Mouse (Mus musculus) liver, embryonic 12.5 days (tissue): Measurements from ENCODE around the gene Ldlrad3. TPM values are rescaled to one million over a fixed set of nuclear protein-coding genes. Genes with fewer than 3 reads are reported as not detected.

Experiments
- ATAC-seq: fragments of 200-750 bp; cut with Nextera tagmentation; 2 replicates; pipeline ENCODE4 v1.8.0; 2017; ENCODE audit warnings: moderate number of reproducible peaks, mild to moderate bottlenecking, moderate library complexity
- H3K27ac ChIP-seq: fragments of 300-500 bp; sonication (generic); 2 replicates; pipeline ENCODE4 v1.5.1; 2016; ENCODE audit warnings: mild to moderate bottlenecking
- H3K27me3 ChIP-seq: fragments of 300-500 bp; sonication (generic); replicated peaks from 2 replicates; pipeline ENCODE4 v1.6.1; 2016; ENCODE audit warnings: mild to moderate bottlenecking, moderate library complexity
- H3K36me3 ChIP-seq: fragments of 300-500 bp; sonication (generic); 2 replicates; pipeline ENCODE4 v1.6.1; 2016; ENCODE audit warnings: mild to moderate bottlenecking, moderate library complexity
- H3K4me1 ChIP-seq: fragments of 300-500 bp; sonication (generic); 2 replicates; pipeline ENCODE4 v1.6.1; 2016
- H3K4me2 ChIP-seq: fragments of 300-500 bp; sonication (generic); 2 replicates; pipeline ENCODE4 v1.6.1; 2016; ENCODE audit warnings: mild to moderate bottlenecking, moderate library complexity
- H3K4me3 ChIP-seq: fragments of 300-500 bp; sonication (generic); 2 replicates; pipeline ENCODE4 v1.5.1; 2016; ENCODE audit warnings: mild to moderate bottlenecking, moderate library complexity
- H3K9ac ChIP-seq: fragments of 300-500 bp; sonication (generic); 2 replicates; pipeline ENCODE4 v1.6.1; 2016; ENCODE audit warnings: mild to moderate bottlenecking, moderate library complexity
- H3K9me3 ChIP-seq: fragments of 300-500 bp; sonication (generic); replicated peaks from 2 replicates; pipeline ENCODE4 v1.6.1; 2016; ENCODE audit warnings: mild to moderate bottlenecking, moderate library complexity
- WGBS: fragments of 180-500 bp; shearing (Covaris S2); methylation state at CpG from one replicate; pipeline ENCODE4 v1.1.7; 2016; ENCODE audit not compliant: insufficient replicate concordance; 5-methylcytosine and 5-hydroxymethylcytosine counted together
- polyA plus RNA-seq: library from polyadenylated mRNA; unstranded; fragments of >200 nt; fragmentation: Nextera tagmentation; extraction: Ambion mirVana; gene quantifications from 2 replicates; pipeline ENCODE4 v1.2.1, GENCODE M21; 2016

Ldlrad3 gene
- polyA plus RNA-seq, 1 experiment from 2014 or later = 8.2 TPM

GRCm38 (mm10) chr2:102082782-102083181 lies 103.4 kb downstream of the Ldlrad3 start:
- H3K27ac ChIP-seq = no peak overlapping the region
- 0 out of 2 replicates have a peak, but pooled peaks cover 4% of the 10 kb centered on the region for H3K9me3 ChIP-seq
- peaks cover 7% of the 10 kb centered on the region; the same call in 1 of the 2 replicates for H3K36me3 ChIP-seq
- H3K9ac ChIP-seq = no peak overlapping the region
- no peak overlapping the region for H3K4me2 ChIP-seq
- H3K4me1 ChIP-seq = no peaks in the 10 kb centered on the region
- H3K27me3 ChIP-seq = no peaks in the 10 kb centered on the region
- H3K4me3 ChIP-seq = no peak overlapping the region
- no peak for ATAC-seq

- no peak overlapping the region for H3K4me2 ChIP-seq
- no peaks in the 10 kb centered on the region for H3K4me1 ChIP-seq
- H3K27me3 ChIP-seq = no peaks in the 10 kb centered on the region
- H3K9me3 ChIP-seq = 0 out of 2 replicates have a peak, but pooled peaks cover 4% of the 10 kb centered on the region
- WGBS = 42% methylated on average over 4 of the region's 4 CpGs
- peaks cover 7% of the 10 kb centered on the region; the same call in 1 of the 2 replicates for H3K36me3 ChIP-seq
- H3K9ac ChIP-seq = no peak overlapping the region
- H3K27ac ChIP-seq = no peak overlapping the region
- H3K4me3 ChIP-seq = no peak overlapping the region
- ATAC-seq = no peak
These were observed 108.6 kb downstream of the Ldlrad3 start for GRCm38 (mm10) chr2:102077554-102077953.

- WGBS = 66% methylated on average over 6 of the region's 6 CpGs
- 0 out of 2 replicates have a peak, but pooled peaks cover 1% of the 10 kb centered on the region for H3K9me3 ChIP-seq
- no peak overlapping the region for H3K4me3 ChIP-seq
- H3K9ac ChIP-seq = no peak overlapping the region
- H3K4me2 ChIP-seq = no peak overlapping the region
- H3K4me1 ChIP-seq = no peaks in the 10 kb centered on the region
- no peaks in the 10 kb centered on the region for H3K27me3 ChIP-seq
- H3K36me3 ChIP-seq = peaks cover 1% of the 10 kb centered on the region; the same call in 1 of the 2 replicates
- no peak overlapping the region for H3K27ac ChIP-seq
- no peak for ATAC-seq
These were observed 109.9 kb downstream of the Ldlrad3 start for GRCm38 (mm10) chr2:102076237-102076636.

- Histone ChIP-seq H3K4me3 (no peak overlapping the region), H3K36me3 (no peaks in the 10 kb centered on the region), H3K4me2 (no peak overlapping the region), H3K27ac (no peak overlapping the region), H3K9ac (no peak overlapping the region), H3K9me3 (no peaks in the 10 kb centered on the region), H3K4me1 (no peaks in the 10 kb centered on the region), H3K27me3 (no peaks in the 10 kb centered on the region)
- 80% methylated on average over 6 of the region's 6 CpGs for WGBS
- no peak for ATAC-seq
These were observed 112.7 kb downstream of the Ldlrad3 start for GRCm38 (mm10) chr2:102073266-102074037.

GRCm38 (mm10) chr2:102072859-102073258 lies 113.3 kb downstream of the Ldlrad3 start:
- 57% methylated on average over 4 of the region's 4 CpGs for WGBS
- Histone ChIP-seq H3K36me3 (no peaks in the 10 kb centered on the region), H3K9me3 (no peaks in the 10 kb centered on the region), H3K4me2 (no peak overlapping the region), H3K27ac (no peak overlapping the region), H3K4me3 (no peak overlapping the region), H3K9ac (no peak overlapping the region), H3K4me1 (no peaks in the 10 kb centered on the region), H3K27me3 (no peaks in the 10 kb centered on the region)
- no peak for ATAC-seq

- Histone ChIP-seq H3K27me3 (no peaks in the 10 kb centered on the region), H3K9ac (no peak overlapping the region), H3K4me1 (no peaks in the 10 kb centered on the region), H3K4me3 (no peak overlapping the region), H3K4me2 (no peak overlapping the region), H3K27ac (no peak overlapping the region), H3K36me3 (no peaks in the 10 kb centered on the region), H3K9me3 (no peaks in the 10 kb centered on the region)
- no peak for ATAC-seq
- 83% methylated on average over 10 of the region's 10 CpGs for whole genome bisulfite sequencing
These were observed 115.0 kb downstream of the Ldlrad3 start for GRCm38 (mm10) chr2:102071022-102071717.

- no peaks in the 10 kb centered on the region for H3K9me3 ChIP-seq
These were observed 121.3 kb downstream of the Ldlrad3 start for GRCm38 (mm10) chr2:102064826-102065441.

GRCm38 (mm10) chr2:102063906-102064505 lies 122.2 kb downstream of the Ldlrad3 start:
- no peak overlapping the region for H3K27ac ChIP-seq
- no peaks in the 10 kb centered on the region for H3K9me3 ChIP-seq
- 73% methylated on average over 7 of the region's 7 CpGs for WGBS
- no peaks in the 10 kb centered on the region for H3K36me3 ChIP-seq
- no peak overlapping the region for H3K4me2 ChIP-seq
- no peak overlapping the region for H3K4me3 ChIP-seq
- no peaks in the 10 kb centered on the region for H3K27me3 ChIP-seq
- H3K9ac ChIP-seq = no peak overlapping the region
- H3K4me1 ChIP-seq = no peaks in the 10 kb centered on the region
- ATAC-seq = no peak

More at GRCm38 (mm10) chr2:102064826-102065441, 121.3 kb downstream of the Ldlrad3 start:
- Histone ChIP-seq H3K9ac (no peak overlapping the region), H3K4me1 (no peaks in the 10 kb centered on the region), H3K4me2 (no peak overlapping the region), H3K4me3 (no peak overlapping the region), H3K36me3 (no peaks in the 10 kb centered on the region), H3K27ac (no peak overlapping the region), H3K27me3 (no peaks in the 10 kb centered on the region)
- ATAC-seq = no peak
- WGBS = 76% methylated on average over 8 of the region's 8 CpGs

- Histone ChIP-seq H3K9ac (no peak overlapping the region), H3K27ac (no peak overlapping the region), H3K9me3 (no peaks in the 10 kb centered on the region), H3K27me3 (no peaks in the 10 kb centered on the region), H3K4me1 (no peaks in the 10 kb centered on the region), H3K4me2 (no peak overlapping the region), H3K4me3 (no peak overlapping the region), H3K36me3 (no peaks in the 10 kb centered on the region)
- 58% methylated on average over 7 of the region's 7 CpGs for WGBS
- no peak for ATAC-seq
These were observed 123.2 kb downstream of the Ldlrad3 start for GRCm38 (mm10) chr2:102062861-102063468.

- no peak for ATAC-seq
- Histone ChIP-seq H3K36me3 (no peaks in the 10 kb centered on the region), H3K4me3 (no peak overlapping the region), H3K9me3 (no peaks in the 10 kb centered on the region), H3K4me1 (peaks cover 5% of the 10 kb centered on the region), H3K9ac (no peak overlapping the region), H3K27me3 (no peaks in the 10 kb centered on the region), H3K4me2 (no peak overlapping the region), H3K27ac (no peak overlapping the region)
- WGBS = 81% methylated on average over 8 of the region's 8 CpGs
These were observed 124.3 kb downstream of the Ldlrad3 start for GRCm38 (mm10) chr2:102061921-102062320.

GRCm38 (mm10) chr2:102057746-102058145 lies 128.4 kb downstream of the Ldlrad3 start:
- no peaks in the 10 kb centered on the region for H3K27me3 ChIP-seq
- H3K27ac ChIP-seq = no peak overlapping the region
- peaks cover 7% of the 10 kb centered on the region for H3K4me1 ChIP-seq
- ATAC-seq = no peak
- no peak overlapping the region for H3K4me3 ChIP-seq
- no peaks in the 10 kb centered on the region for H3K36me3 ChIP-seq
- no peaks in the 10 kb centered on the region for H3K9me3 ChIP-seq
- WGBS = 72% methylated on average over 12 of the region's 12 CpGs
- no peak overlapping the region for H3K9ac ChIP-seq
- H3K4me2 ChIP-seq = no peak overlapping the region
